Mouse (Mus musculus) E14TG2a.4 (cell line): ENCODE measurements around the gene Arhgap5.

ENCODE experiments used
- CTCF ChIP-seq: conservative IDR thresholded peaks from 2 replicates; pipeline ENCODE4 v1.5.1; 2014; ENCODE audit warnings: low read length
- NANOG ChIP-seq: IDR thresholded peaks from 2 replicates; pipeline ENCODE4 v1.6.1; 2014; ENCODE audit warnings: borderline replicate concordance, low read length, mixed read lengths
- POU5F1 ChIP-seq: IDR thresholded peaks from 2 replicates; pipeline ENCODE4 v1.6.1; 2014; ENCODE audit warnings: low read length, borderline replicate concordance

DNA sequence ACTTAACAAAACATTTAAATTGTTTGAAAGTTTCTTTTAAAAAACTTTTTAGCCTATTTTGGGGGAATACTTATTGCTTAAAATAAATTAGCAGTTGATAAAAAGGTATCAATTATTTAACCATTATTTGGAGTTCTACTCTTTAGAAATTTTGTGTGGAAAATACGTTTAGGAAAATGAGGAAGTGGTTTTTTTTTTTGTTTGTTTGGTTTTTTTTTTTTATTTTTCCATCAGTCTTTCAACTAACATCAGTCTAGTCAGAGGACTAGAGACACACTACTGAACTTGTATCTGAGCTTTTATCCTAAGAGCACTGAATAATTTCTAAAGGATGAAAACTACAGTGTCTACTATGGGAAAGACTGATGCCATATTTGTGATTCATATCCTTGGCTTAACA lies 21.7 kb downstream of the Arhgap5 start:
- TF ChIP-seq CTCF: no peak
- no peak for TF ChIP-seq NANOG
- TF ChIP-seq POU5F1: no peak
